Mouse (Mus musculus) embryonic fibroblast, embryonic 13.5 days (primary cell): ENCODE measurements around the gene Xylt2. TPM values are rescaled to one million over a fixed set of nuclear protein-coding genes. Genes with fewer than 3 reads are reported as not detected.
"Not testable (repeated sequence)": the region's sequence is repeated elsewhere in the genome, so short reads cannot be mapped to it uniquely, and the experiment has no call there.

Experiments used
- H3K27ac ChIP-seq: 2 replicates; pipeline ENCODE4 v1.5.1; 2012; ENCODE audit warnings: low read length, control low read depth, inconsistent platforms; ENCODE audit not compliant: insufficient read depth
- H3K4me1 ChIP-seq: 2 replicates; pipeline ENCODE4 v1.6.1; 2011; ENCODE audit warnings: low read length; ENCODE audit not compliant: control insufficient read depth, insufficient read depth
- H3K4me3 ChIP-seq: 2 replicates; pipeline ENCODE4 v1.5.1; 2011; ENCODE audit warnings: mild to moderate bottlenecking, control low read depth, low read length; ENCODE audit not compliant: insufficient read depth
- CTCF ChIP-seq: IDR thresholded peaks from 2 replicates; pipeline ENCODE4 v1.5.1; 2011; ENCODE audit warnings: mild to moderate bottlenecking, control low read depth, low read length, moderate library complexity, borderline replicate concordance; ENCODE audit not compliant: insufficient read depth
- POLR2A ChIP-seq: IDR thresholded peaks from 2 replicates; pipeline ENCODE4 v1.6.1; 2011; ENCODE audit warnings: low read depth, mild to moderate bottlenecking, control low read depth, low read length, moderate library complexity
- polyA plus RNA-seq: library from polyadenylated mRNA; stranded (reverse); fragments of >200 nt; gene quantifications from 2 replicates; pipeline ENCODE4 v1.2.4, GENCODE M21; 2011; ENCODE audit warnings: low read depth; ENCODE audit not compliant: missing spikeins, insufficient read length

Gene Xylt2
- polyA plus RNA-seq, 1 experiment: 12.9 TPM

DNA sequence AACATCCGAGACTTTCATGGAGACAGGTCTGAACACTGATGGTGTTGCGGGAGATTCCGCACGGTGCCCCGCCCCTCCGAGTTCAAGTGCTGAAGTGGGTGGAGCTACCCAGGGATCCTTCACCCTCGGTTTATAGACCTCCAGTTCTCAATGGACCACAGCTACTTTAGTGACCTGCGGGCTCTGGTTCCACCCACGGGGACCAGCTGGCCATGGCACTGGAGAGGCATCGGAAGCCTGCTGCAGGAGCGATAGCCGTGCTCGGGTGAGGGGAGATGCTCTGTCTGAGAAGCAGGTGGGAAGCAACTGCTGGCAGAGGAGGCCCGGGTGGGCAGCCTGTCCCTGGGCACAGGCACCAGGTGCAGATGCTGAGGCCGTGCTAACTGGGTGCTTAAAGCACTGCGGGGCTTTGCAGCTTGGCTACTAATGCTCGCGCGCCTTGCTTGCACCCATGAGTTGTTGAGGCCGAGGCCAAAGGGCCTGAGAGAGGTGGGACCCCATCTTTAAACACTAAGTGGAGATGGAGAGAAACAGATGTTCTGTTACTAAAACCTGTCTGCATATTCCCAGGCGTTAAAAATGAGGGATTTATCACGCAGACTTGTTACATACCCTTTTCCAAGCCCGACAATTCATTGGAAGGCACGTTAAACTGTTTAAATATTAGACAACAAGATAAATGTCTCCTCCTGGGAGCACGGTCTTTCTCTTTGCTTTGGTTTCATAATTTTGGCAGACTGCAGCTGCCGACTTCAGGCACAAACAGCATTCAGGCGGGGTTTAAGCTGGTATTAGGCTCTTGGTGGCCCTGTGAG is 24.3 kb upstream of the Xylt2 start:
- no peak overlapping the region for H3K27ac ChIP-seq
- TF ChIP-seq CTCF: no peak
- TF ChIP-seq POLR2A: no peak
- no peak overlapping the region for H3K4me3 ChIP-seq
- H3K4me1 ChIP-seq: no peaks in the 10 kb centered on the region

DNA sequence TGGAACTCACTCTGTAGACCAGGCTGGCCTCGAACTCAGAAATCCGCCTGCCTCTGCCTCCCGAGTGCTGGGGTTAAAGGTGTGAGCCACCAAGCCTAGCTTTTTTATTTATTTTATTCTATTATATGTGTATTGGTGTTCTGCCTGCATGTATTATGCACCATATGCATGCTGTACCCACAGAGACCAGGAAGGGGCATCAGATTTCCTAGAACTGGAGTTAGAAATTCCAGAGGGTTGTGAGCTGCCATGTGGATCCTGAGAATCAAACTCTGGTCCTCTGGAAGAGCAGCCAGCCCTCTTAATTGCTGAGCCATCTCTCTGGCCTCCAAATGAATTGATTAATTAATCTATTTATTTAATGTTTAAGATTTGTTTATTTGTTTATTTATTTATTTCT is 22.1 kb upstream of the Xylt2 start:
- Histone ChIP-seq H3K4me3 (no peak overlapping the region), H3K4me1 (no peaks in the 10 kb centered on the region), H3K27ac (no peak overlapping the region)
- TF ChIP-seq CTCF: no peak
- no peak for TF ChIP-seq POLR2A

DNA sequence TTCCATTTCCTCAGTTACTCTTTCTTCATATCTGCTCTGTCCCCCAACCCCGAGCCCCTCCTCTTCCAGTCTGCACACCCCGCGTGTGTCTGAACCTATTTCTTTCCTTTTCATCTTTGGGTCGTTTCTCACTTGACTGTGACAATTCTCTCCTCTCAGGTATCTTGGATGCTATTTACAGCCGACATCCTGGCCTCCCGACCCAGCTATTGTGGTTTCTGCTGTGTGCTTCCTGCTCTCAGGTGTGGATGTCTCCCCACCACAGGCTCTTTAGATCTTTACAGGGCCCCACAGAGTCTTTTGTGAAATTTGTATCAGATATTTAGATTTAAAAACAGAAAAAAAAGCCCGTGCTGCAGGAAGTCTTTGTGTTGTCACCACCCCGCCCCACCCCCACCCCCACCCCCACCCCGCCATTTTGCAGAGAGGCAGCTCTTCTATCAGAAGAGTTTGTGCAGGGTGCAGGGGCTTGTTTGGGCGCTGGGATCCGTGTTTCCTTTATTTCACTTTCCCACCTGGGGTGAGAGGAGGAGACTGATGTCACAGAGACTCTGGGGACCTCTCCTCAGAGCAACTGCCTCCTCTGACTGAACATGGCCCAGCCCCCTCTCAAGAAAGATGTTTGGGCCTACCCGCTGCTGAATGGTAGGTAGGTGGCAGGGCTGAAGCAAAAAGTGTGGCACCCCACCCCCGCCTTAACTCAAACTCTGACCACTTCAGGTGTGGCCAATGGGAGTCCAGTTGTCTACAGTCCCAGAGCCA is 20.6 kb upstream of the Xylt2 start:
- Histone ChIP-seq H3K4me3 (no peak overlapping the region), H3K27ac (no peak overlapping the region), H3K4me1 (no peaks in the 10 kb centered on the region)
- TF ChIP-seq POLR2A (no peak), CTCF (no peak)

DNA sequence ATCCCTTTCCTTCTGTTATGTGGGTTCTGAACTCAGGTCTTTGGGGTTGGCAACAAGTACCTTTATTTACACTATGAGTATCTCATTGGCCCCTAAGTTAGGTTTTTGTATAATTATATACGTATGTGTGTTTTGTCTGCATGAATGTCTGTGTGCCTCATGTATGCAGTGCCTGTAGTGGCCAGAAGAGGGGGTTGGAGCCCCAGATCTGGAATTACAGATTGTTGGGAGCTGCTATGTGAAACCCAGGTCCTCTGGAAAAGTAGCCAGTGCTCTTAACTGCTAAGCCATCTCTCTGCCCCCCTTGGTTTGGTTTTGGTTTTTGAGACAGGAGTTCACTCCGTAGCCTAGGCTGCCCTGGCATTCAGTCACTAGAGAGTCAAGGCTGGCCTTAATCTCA is 19.8 kb upstream of the Xylt2 start:
- TF ChIP-seq CTCF (no peak), POLR2A (no peak)
- H3K27ac ChIP-seq: no peak overlapping the region
- H3K4me1 ChIP-seq: no peaks in the 10 kb centered on the region
- H3K4me3 ChIP-seq: no peak overlapping the region

DNA sequence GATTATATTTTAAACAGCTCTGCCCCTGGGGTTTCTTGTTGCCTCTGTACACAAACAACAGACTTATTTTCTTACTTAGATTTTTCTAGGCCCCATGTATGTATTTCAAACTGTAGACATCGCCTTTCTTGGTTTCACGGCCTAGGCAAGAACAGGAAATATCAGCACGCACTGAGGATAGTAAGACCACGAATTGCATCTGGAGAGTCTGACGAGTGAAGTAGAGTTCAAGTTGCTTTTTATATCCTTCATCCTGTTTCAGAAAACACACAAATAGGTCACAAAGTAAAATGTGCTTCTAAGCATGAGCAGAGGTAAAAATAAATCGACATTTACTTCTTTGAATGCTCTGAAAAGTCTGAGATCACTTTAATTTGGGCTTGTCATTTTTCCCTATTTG is 18.2 kb upstream of the Xylt2 start:
- H3K27ac ChIP-seq: no peak overlapping the region
- H3K4me3 ChIP-seq: no peak overlapping the region
- TF ChIP-seq POLR2A (no peak), CTCF (no peak)
- H3K4me1 ChIP-seq: no peaks in the 10 kb centered on the region

DNA sequence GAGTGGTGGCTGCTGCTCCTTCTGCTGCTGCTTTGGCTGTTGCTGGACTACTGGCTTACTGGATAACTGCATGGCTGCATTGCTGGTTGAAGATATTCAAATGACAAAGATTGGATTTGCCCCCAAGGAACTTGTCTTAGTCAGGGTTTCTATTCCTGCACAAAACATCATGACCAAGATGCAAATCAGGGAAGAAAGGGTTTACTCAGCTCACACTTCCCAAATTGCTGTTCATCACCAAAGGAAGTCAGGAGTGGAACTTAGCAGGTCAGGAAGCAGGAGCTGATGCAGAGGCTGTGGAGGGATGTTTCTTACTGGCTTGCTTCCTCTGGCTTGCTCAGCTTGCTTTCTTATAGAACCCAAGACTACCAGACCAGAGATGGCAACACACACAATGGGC is 15.2 kb upstream of the Xylt2 start:
- H3K4me1 ChIP-seq, H3K27ac ChIP-seq, H3K4me3 ChIP-seq: not testable (repeated sequence)

DNA sequence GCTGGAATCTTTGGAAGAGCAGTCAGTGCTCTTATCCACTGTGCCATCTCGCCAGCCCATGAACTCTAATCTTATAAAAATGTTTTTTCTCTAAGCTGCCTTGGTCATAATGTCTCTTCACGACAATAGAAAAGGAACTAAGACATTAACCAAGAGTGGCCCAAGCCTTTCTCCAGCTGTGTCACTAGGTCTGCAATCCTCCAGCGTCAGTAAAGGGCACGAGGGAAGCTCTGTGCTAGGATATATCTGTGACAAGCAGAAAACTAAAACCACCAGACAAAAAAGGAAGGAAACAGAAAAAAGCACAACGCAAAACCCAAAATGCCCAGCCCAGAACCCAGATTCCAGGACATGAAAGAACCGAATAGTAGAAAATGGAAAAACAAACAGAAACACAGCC is 9.9 kb upstream of the Xylt2 start:
- Histone ChIP-seq H3K4me3 (no peak overlapping the region), H3K4me1 (no peaks in the 10 kb centered on the region), H3K27ac (no peak overlapping the region)
- TF ChIP-seq CTCF: no peak
- TF ChIP-seq POLR2A: no peak

DNA sequence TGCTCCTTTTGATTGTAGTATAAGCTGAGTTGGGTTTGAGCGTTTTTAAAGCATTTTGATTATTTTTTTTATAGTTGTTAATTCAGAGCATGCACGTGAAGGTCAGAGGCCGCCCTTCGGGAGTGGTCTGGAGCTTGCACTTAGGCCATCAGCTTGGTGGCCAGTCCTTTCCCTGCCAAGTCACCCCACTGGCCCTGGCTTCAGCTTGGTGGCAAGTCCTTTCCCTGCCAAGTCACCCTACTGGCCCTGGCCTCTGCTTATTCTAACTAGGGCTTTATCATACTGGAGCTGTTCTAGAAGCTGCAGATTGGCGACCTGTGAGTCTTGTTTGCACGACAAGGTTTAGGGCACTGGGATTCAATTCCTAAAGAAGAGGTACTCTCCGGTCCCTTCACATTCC is 5.1 kb upstream of the Xylt2 start:
- no peak overlapping the region for H3K4me3 ChIP-seq
- no peaks in the 10 kb centered on the region for H3K4me1 ChIP-seq
- TF ChIP-seq CTCF (no peak), POLR2A (no peak)
- no peak overlapping the region for H3K27ac ChIP-seq

DNA sequence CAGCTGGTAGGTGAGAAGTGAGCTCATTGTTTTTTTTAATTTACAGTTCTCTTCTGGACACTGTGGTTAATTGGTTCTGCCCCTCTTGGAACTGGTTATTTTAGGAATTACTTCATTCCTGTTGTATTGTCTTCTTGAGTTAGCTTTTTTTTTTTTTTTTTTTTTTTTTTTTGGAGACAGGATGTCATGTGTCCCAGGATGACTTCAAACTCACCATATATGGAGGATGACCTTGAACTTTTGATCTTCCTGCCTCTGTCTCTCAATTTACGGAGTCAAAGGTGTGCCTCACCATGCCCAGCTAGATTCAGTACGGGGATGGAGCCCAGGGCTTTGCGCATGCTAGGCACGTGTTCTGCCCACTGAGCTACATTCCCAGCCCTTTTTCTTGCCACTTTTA is 4.3 kb upstream of the Xylt2 start:
- H3K4me3 ChIP-seq: no peak overlapping the region
- H3K4me1 ChIP-seq: no peaks in the 10 kb centered on the region
- TF ChIP-seq POLR2A (no peak), CTCF (no peak)
- no peak overlapping the region for H3K27ac ChIP-seq

DNA sequence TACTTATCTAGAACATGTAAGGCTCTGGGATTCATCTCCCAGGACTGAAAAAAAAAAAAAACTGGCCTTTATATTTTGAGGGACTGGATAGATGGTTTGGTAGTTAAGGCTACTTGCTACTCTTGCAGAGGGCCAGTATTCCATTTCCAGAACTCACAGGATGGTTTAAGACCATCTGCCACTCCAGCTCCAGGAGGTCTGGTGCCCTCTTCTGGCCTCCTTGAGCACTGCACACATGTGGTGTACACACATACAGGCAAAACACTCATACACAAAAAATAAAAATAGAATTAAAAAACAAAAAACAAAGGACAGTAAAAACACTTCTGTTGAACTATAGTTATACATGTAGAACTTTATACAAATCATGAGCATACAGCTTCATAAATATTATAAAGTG is 3.3 kb upstream of the Xylt2 start:
- Histone ChIP-seq H3K4me1 (no peaks in the 10 kb centered on the region), H3K27ac (no peak overlapping the region), H3K4me3 (no peak overlapping the region)
- TF ChIP-seq POLR2A: no peak
- TF ChIP-seq CTCF: no peak
